Mouse (Mus musculus) cortical plate, adult 2 months (tissue): ENCODE results near the gene Mybpc2.

Experiments
- CTCF ChIP-seq: fragments of 200-500 bp; IDR thresholded peaks from 2 replicates; pipeline ENCODE4 v1.5.1; 2011; ENCODE audit warnings: mild to moderate bottlenecking, control low read depth, low read length; ENCODE audit not compliant: insufficient read depth; ENCODE audit errors: extremely low read depth
- POLR2A ChIP-seq: fragments of 200-500 bp; IDR thresholded peaks from 2 replicates; pipeline ENCODE4 v1.6.1; 2011; ENCODE audit warnings: mild to moderate bottlenecking, low read length, control low read depth; ENCODE audit not compliant: insufficient read depth; ENCODE audit errors: extremely low read depth

DNA sequence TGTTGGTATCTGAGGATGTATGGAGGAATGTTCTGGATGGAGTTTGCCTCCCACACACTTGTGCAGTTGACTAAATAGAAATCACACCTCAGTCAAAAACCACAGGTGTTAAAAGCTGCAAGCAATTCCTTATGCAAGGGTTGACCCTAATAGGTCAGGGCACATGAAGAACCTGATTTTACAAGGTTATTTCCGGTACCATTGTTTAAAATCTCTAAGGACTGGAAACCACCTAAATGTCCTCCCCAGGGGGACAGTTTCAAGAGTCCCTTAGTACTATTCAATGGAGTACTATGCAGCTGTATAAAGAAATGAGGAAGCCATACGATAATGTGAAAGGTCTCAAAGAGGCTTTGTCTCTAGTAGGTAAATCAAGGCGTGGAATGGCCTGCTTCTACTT lies 21.8 kb upstream of the Mybpc2 start:
- no peak for TF ChIP-seq CTCF
- TF ChIP-seq POLR2A, result no peak
